Mouse (Mus musculus): Measurements from ENCODE around the gene Fam185a.
A peak's percentile ranks its signal among the peaks of the same experiment; 100 is the strongest.

The Fam185a gene

GRCm38 (mm10) chr5:21493294-21493999, 68.7 kb downstream of the Fam185a start:
- DNase-seq (ENCODE audit: low read depth): no peak

GRCm38 (mm10) chr5:21494781-21495180, 70.0 kb downstream of the Fam185a start:
- DNase-seq (ENCODE audit: low read depth): no peak

GRCm38 (mm10) chr5:21496321-21496720, 71.6 kb downstream of the Fam185a start:
- no peak for DNase-seq (ENCODE audit: low read depth)

GRCm38 (mm10) chr5:21496881-21497280, 72.1 kb downstream of the Fam185a start:
- DNase-seq (ENCODE audit: low read depth): no peak

GRCm38 (mm10) chr5:21498490-21498889, 73.7 kb downstream of the Fam185a start:
- DNase-seq (ENCODE audit: low read depth): no peak

GRCm38 (mm10) chr5:21498925-21499324, 74.2 kb downstream of the Fam185a start:
- DNase-seq (ENCODE audit: low read depth): no peak

- no peak for DNase-seq (ENCODE audit: low read depth)
Measured at GRCm38 (mm10) chr5:21500133-21500532, 75.4 kb downstream of the Fam185a start.

- no peak for DNase-seq (ENCODE audit: low read depth)
Measured at GRCm38 (mm10) chr5:21500941-21501340, 76.2 kb downstream of the Fam185a start.

GRCm38 (mm10) chr5:21502936-21503610, 78.3 kb downstream of the Fam185a start:
- no peak for DNase-seq (ENCODE audit: low read depth)

- DNase-seq (ENCODE audit: low read depth): no peak
Measured at GRCm38 (mm10) chr5:21505159-21505558, 80.4 kb downstream of the Fam185a start.

- DNase-seq (ENCODE audit: low read depth): no peak
Measured at GRCm38 (mm10) chr5:21506887-21507286, 82.1 kb downstream of the Fam185a start.

GRCm38 (mm10) chr5:21509801-21510200, 85.0 kb downstream of the Fam185a start:
- DNase-seq (ENCODE audit: low read depth): no peak

GRCm38 (mm10) chr5:21513363-21513762, 88.6 kb downstream of the Fam185a start:
- DNase-seq (ENCODE audit: low read depth): no peak

GRCm38 (mm10) chr5:21517562-21517961, 92.8 kb downstream of the Fam185a start:
- DNase-seq (ENCODE audit: low read depth): no peak

- no peak for DNase-seq (ENCODE audit: low read depth)
Measured at GRCm38 (mm10) chr5:21518207-21518606, 93.4 kb downstream of the Fam185a start.

GRCm38 (mm10) chr5:21519166-21519565, 94.4 kb downstream of the Fam185a start:
- DNase-seq (ENCODE audit: low read depth): no peak

- DNase-seq (ENCODE audit: low read depth): no peak
Measured at GRCm38 (mm10) chr5:21526835-21527485, 102.2 kb downstream of the Fam185a start.

GRCm38 (mm10) chr5:21527488-21527911, 102.7 kb downstream of the Fam185a start:
- no peak for DNase-seq (ENCODE audit: low read depth)

- peak; percentile 47 for DNase-seq (ENCODE audit: low read depth)
Measured at GRCm38 (mm10) chr5:21528068-21528842, 103.5 kb downstream of the Fam185a start.

GRCm38 (mm10) chr5:21529110-21529720, 104.5 kb downstream of the Fam185a start:
- no peak for DNase-seq (ENCODE audit: low read depth)
